Mouse (Mus musculus): ENCODE measurements around the gene Mcm8.

The Mcm8 gene

GRCm38 (mm10) chr2:132873657-132874326, 57.9 kb downstream of the Mcm8 start:
- DNase-seq (ENCODE audit: low spot score) = no peak

DNA sequence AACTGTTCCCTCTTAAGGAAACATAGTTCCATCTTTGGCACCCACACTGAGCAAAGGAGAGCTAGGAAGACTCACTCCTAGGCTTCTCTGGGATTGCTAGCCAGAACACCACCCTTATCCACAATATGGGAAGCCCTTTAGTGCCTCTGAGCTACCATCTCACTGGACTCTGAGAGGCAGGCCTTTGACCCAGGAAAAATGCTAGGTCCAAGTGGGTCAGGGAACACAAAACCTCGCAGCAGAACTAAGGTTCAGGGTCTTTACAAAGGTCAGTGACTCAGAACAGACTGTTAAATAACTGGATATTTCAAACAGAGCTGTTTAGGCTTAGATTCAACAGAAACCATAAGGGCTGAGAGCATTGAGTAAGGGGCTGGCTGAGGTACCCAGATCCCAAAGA, 61.0 kb downstream of the Mcm8 start:
- no peak for DNase-seq (ENCODE audit: low spot score)

- peak; percentile 31 for DNase-seq (ENCODE audit: low spot score)
Observed at GRCm38 (mm10) chr2:132879261-132880044, 63.5 kb downstream of the Mcm8 start.

DNA sequence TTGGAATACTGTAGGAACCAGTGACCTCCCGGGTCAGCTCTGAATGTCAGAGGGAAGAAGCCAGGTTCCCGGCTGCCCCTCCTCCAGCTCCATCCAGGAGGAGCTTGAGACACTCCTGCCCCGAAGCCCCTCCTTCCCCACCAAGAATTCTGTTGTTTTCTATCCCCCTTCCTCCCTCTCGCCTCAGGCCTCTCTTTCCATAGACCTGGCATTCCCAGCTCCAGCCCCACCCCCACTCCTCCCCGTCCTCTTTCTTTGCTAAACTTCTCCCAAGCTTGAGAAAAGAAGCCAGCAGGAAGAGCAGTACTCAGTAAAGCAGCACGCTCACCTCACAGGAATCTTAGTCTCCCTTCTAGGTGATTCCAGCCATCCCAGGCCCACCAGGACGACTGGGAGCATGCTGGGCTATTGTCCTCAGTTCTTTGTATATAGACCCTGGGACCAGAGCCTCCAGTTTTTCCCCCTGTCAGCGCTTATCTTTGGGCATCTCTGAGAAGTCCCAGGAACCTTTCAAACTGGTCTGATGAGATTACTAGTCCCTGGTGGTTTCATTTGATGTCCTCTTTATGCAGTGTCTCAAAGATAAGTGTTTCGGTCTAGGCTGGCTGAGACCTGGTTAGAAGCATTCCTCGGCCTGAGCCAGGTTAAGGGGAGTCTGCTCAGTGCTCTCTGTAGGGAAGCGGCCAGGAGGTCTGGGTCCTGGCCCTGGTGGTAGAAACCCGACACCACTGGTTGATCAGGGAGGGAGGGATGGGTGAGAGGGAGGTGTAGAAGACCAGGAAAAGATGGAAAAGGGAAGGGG, 65.1 kb downstream of the Mcm8 start, which contains the start of gene Lrrn4:
Gene Lrrn4, minus strand, starts transcription at position 48 of the 802 bp plus-strand sequence.
- peak; percentile 58 for DNase-seq (ENCODE audit: low spot score)

GRCm38 (mm10) chr2:132884303-132884967, 68.5 kb downstream of the Mcm8 start:
- no peak for DNase-seq (ENCODE audit: low spot score)

GRCm38 (mm10) chr2:132885312-132885711, 69.4 kb downstream of the Mcm8 start:
- no peak for DNase-seq (ENCODE audit: low spot score)

All from MN1 (cell line).